Comparison of ENCODE assay signal across 8 mouse cellular contexts in the genomic region with DNA sequence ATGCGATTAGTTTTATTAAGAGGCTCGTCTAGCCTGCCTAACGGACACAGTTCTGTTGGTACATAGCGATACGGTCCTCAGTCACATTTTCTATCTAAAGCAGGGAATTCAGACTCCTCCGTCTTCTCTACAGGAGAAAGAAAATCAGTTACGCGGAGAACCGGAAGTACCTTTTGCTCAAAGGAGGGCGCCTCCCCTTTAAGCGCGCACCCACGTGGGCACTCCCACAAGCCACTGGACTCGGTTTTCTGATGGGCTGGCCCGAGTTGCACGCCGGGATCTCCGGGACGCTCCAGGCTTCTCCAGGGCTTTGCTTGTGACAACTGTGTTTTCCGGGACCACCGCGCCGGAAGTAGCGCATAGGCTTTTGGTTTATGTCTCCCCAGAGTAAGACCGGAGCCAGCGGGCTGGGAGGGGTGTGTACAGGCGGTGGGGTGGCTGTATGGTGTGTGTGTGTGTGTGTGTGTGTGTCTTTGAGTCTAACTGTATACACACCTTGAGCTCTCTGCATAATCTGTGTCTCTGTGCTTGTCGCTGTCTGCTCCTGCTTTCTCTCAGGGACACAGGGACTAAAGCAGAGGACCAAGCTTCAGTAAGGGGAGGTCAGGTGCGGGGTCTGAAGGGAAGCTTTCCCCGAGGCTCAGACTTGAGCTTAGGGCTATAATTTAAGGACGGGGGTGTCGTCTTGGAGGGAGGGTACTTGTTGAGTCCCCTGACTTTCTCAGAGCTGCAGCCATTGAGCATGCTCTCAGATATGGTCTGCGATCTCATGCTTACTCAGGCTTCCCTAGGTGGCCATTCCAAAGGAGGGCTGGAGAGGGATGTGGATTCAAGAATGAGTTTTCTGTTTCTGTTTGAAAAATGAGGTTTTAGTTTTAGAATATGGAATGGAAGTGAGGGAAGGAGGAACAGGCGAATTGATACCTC. TPM values are rescaled to one million over a fixed set of nuclear protein-coding genes. Genes with fewer than 3 reads are reported as not detected.
DNase-seq lines count a peak whose midpoint lies in the region; ATAC-seq lines count a peak whose summit lies in the region.

A gene (plus strand): TSS at position 285 of the 927 bp plus-strand sequence.

- peak; percentile 90 for DNase-seq in NIH3T3 (ENCODE audit: low read depth)
- DNase-seq in cerebellum, postnatal 10 days = peak; percentile 90 to 94
- peak; percentile 89 for DNase-seq in frontal cortex, postnatal 10 days (ENCODE audit: low spot score in 2 of 2)
- peak; percentile 67 for DNase-seq in layer of hippocampus, postnatal 25 days (ENCODE audit: extremely low spot score in 1 of 2, low spot score in 1 of 2)
- DNase-seq in lung, postnatal 25 days (ENCODE audit: low spot score) = peak; percentile 90
- DNase-seq in retina, embryonic 14.5 days (ENCODE audit: low spot score) = peak; percentile 91
- DNase-seq in thymus, postnatal 4 days = peak; percentile 82

- peaks cover 19% of the 10 kb centered on the region for H3K4me1 ChIP-seq in hindbrain, embryonic 13.5 days (replicated peaks)

- no peaks in the 10 kb centered on the region for H3K27me3 ChIP-seq in hindbrain, embryonic 13.5 days

- WGBS in hindbrain, embryonic 13.5 days = 3% methylated on average over 34 of the region's 34 CpGs

- H3K36me3 ChIP-seq in hindbrain, embryonic 13.5 days = no peaks in the 10 kb centered on the region

- peak; percentile 98 for ATAC-seq in hindbrain, embryonic 13.5 days (ENCODE audit: low FRiP score)

- peak within 1 kb of the TSS; percentile 90 for H3K27ac ChIP-seq in hindbrain, embryonic 13.5 days

- H3K9ac ChIP-seq in hindbrain, embryonic 13.5 days = peak within 1 kb of the TSS; percentile 75

- H3K4me2 ChIP-seq in hindbrain, embryonic 13.5 days = peak within 1 kb of the TSS; percentile 70

- H3K4me3 ChIP-seq in hindbrain, embryonic 13.5 days = peak within 1 kb of the TSS; percentile 50

- no peaks in the 10 kb centered on the region for H3K9me3 ChIP-seq in hindbrain, embryonic 13.5 days

RNA-seq across cellular contexts. Expression of the gene that starts here (rescaled TPM):
- polyA plus RNA-seq in hindbrain, embryonic 13.5 days (2015; fragmentation: Nextera tagmentation; extraction: Ambion mirVana) = 10.5 and 11.0 TPM in 2 replicates
- 1 to 10 TPM; 4.0 to 4.8 TPM for total RNA-seq in layer of hippocampus, postnatal 25 days (2021)

Comparison
In these comparisons a context has a peak if more than half of its experiments do, and no peak if none do; other contexts are left out.
1. Peak in every context shown above with its lines: DNase-seq, ATAC-seq, H3K4me3 ChIP-seq and H3K27ac ChIP-seq.